Mouse (Mus musculus) liver, postnatal 0 days (tissue): ENCODE measurements around the gene Miga1.

ENCODE experiments used
- CTCF ChIP-seq: sonication (generic); IDR thresholded peaks from 2 replicates; pipeline ENCODE4 v1.5.1; 2016; ENCODE audit warnings: antibody characterized with exemption, low read depth
- EP300 ChIP-seq: IDR thresholded peaks from 2 replicates; pipeline ENCODE4 v1.6.1; 2016; ENCODE audit warnings: antibody characterized with exemption, low read depth, mild to moderate bottlenecking

GRCm38 (mm10) chr3:152294400-152294799 lies 45.8 kb downstream of the Miga1 start:
- no peak for TF ChIP-seq CTCF
- no peak for TF ChIP-seq EP300
